Mouse (Mus musculus): ENCODE measurements around the gene Mllt3. TPM values are rescaled to one million over a fixed set of nuclear protein-coding genes. Genes with fewer than 3 reads are reported as not detected.

Mllt3 gene
- total and polyA plus RNA-seq, 2 experiments, result 0.62 to 2.6 TPM

DNA sequence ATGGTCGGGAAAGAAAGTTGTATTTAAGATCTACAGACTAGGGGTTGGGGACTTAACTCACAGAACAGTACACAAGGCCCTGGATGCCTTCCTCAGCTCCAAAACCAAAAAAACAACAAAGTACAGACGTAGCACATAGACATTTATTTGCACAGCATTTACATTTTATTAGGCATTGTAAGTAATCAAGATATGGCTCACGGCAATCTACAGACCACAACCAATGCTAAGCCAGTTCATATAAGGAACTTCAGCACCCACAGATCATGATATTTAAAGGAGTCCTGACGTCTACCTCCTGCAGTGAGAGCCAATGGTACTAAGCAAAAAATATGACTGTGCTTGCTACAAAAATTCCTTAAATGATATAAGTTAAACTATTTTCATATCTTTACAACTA lies 13.5 kb downstream of the Mllt3 start:
- Histone ChIP-seq H3K4me1 (ENCODE audit: control insufficient read depth, insufficient read depth, low read length) (no peaks in the 10 kb centered on the region), H3K4me3 (ENCODE audit: insufficient read depth, low read depth, low read length) (no peak overlapping the region), H3K79me2 (ENCODE audit: control insufficient read depth, insufficient read depth, low read length) (no peaks in the 10 kb centered on the region; the same call in 1 of the 2 replicates), H3K27ac (replicated peaks; ENCODE audit: insufficient read depth, low read depth, low read length) (no peak overlapping the region), H3K36me3 (ENCODE audit: control insufficient read depth, insufficient read depth, low read length) (no peaks in the 10 kb centered on the region), H3K9ac (ENCODE audit: low read depth, low read length) (no peak overlapping the region), H3K27me3 (ENCODE audit: control insufficient read depth, insufficient read depth, low read length) (no peaks in the 10 kb centered on the region)
- no peak for DNase-seq (ENCODE audit: extremely low read depth, low read depth, low spot score)
- TF ChIP-seq CTCF (IDR thresholded peaks at IDR 0.05; ENCODE audit: low read depth, low read length) (no peak), POLR2A (IDR thresholded peaks at IDR 0.05; ENCODE audit: extremely low read depth, insufficient read depth, low read length) (no peak)
- 86% methylated on average over 4 of the region's 4 CpGs for WGBS

DNA sequence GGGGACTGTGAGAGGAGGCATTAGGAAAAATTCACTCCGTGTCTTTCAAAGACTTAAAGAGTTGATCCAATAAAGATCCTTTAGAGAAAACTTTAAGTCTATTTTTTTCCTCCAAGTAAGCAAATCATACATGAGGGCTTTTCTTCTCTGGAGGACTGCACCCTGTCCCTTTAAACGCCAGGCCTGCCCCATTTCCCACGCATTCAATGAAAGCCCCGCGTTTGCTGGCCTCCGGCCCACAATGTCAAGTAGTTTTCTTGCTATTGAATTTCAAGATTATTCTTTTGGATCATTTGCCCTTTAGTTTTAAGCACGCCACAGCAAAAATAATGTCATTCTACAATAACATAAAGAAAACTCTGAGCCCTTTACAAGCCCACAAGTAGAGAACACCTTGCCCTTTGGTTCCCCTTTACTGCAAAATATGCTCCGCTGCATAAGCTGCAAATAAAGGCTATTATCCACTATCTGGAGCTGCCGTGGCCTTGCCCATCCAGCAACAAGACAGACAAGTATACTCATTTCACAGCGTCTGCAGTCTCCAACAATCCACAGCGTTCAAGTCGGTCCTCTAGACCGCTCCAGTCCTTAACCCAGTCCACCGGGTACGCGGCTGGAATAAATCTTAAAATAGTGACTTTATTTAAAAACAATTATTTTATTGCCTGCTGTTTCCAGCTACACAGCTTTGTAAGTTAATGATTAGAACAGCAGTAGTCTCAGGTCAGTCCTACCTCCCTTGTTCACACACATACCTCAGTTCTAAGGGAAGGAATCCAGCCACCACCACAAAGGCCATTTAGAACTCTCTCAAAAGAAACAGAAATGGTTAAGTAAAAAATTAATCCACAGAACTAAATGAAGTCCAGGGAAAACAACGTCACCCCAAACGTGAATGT lies 15.5 kb downstream of the Mllt3 start:
- Histone ChIP-seq H3K27ac (replicated peaks; ENCODE audit: insufficient read depth, low read depth, low read length) (no peak overlapping the region), H3K4me1 (ENCODE audit: control insufficient read depth, insufficient read depth, low read length) (no peaks in the 10 kb centered on the region), H3K79me2 (ENCODE audit: control insufficient read depth, insufficient read depth, low read length) (no peaks in the 10 kb centered on the region; the same call in 1 of the 2 replicates), H3K36me3 (ENCODE audit: control insufficient read depth, insufficient read depth, low read length) (no peaks in the 10 kb centered on the region), H3K9ac (ENCODE audit: low read depth, low read length) (no peak overlapping the region), H3K27me3 (ENCODE audit: control insufficient read depth, insufficient read depth, low read length) (no peaks in the 10 kb centered on the region), H3K4me3 (ENCODE audit: insufficient read depth, low read depth, low read length) (no peak overlapping the region)
- DNase-seq (ENCODE audit: extremely low read depth, low read depth, low spot score), result no peak
- TF ChIP-seq CTCF (IDR thresholded peaks at IDR 0.05; ENCODE audit: low read depth, low read length), result no peak
- no peak for TF ChIP-seq POLR2A (IDR thresholded peaks at IDR 0.05; ENCODE audit: extremely low read depth, insufficient read depth, low read length)
- WGBS, result 82% methylated on average over 18 of the region's 18 CpGs

DNA sequence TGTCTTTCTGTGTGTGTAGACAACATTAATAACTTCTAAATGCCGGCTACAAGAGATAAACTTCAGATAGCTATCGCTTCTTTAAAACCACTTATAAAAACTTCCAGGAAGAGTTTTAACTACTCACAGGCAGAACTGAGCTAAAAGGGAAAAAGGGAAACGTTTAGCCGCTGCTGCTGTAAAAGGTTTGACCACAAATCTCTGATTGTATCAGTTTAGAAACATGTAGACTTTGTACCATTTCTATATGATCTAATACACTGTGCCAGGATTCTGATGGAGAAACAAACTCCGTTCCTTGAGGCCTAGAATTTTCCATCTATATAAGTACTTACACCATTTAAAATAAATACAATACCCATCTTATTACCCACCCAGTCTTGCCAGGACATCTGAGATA lies 17.4 kb downstream of the Mllt3 start:
- TF ChIP-seq CTCF (IDR thresholded peaks at IDR 0.05; ENCODE audit: low read depth, low read length) (no peak), POLR2A (IDR thresholded peaks at IDR 0.05; ENCODE audit: extremely low read depth, insufficient read depth, low read length) (no peak)
- WGBS, result 86% methylated on average over 5 of the region's 5 CpGs
- Histone ChIP-seq H3K79me2 (ENCODE audit: control insufficient read depth, insufficient read depth, low read length) (no peaks in the 10 kb centered on the region; the same call in 1 of the 2 replicates), H3K27ac (replicated peaks; ENCODE audit: insufficient read depth, low read depth, low read length) (no peak overlapping the region), H3K36me3 (ENCODE audit: control insufficient read depth, insufficient read depth, low read length) (no peaks in the 10 kb centered on the region), H3K27me3 (ENCODE audit: control insufficient read depth, insufficient read depth, low read length) (no peaks in the 10 kb centered on the region), H3K4me1 (ENCODE audit: control insufficient read depth, insufficient read depth, low read length) (no peaks in the 10 kb centered on the region), H3K4me3 (ENCODE audit: insufficient read depth, low read depth, low read length) (no peak overlapping the region), H3K9ac (ENCODE audit: low read depth, low read length) (no peak overlapping the region)
- DNase-seq (ENCODE audit: extremely low read depth, low read depth, low spot score), result no peak

DNA sequence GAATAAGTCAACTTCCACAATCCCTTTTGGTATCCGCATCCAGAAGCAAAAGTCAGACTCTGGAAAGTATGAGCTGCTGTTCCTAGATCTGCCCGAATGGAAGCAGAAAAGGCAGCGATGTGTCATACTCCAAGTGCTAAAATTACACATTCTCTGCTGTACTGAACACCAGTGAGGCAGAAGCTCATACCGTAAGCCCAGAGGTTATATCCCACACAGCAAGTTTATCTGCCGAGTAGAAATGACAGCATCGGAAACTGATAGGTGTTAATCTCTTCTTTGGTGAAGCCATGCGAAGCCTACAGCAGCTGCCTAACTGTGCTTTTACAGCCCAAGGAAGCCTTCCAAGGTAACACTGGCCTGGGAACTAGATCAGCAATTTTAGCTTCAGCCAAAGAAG lies 17.9 kb downstream of the Mllt3 start:
- Histone ChIP-seq H3K36me3 (ENCODE audit: control insufficient read depth, insufficient read depth, low read length) (no peaks in the 10 kb centered on the region), H3K79me2 (ENCODE audit: control insufficient read depth, insufficient read depth, low read length) (no peaks in the 10 kb centered on the region; the same call in 1 of the 2 replicates), H3K4me1 (ENCODE audit: control insufficient read depth, insufficient read depth, low read length) (no peaks in the 10 kb centered on the region), H3K9ac (ENCODE audit: low read depth, low read length) (no peak overlapping the region), H3K27ac (replicated peaks; ENCODE audit: insufficient read depth, low read depth, low read length) (no peak overlapping the region), H3K4me3 (ENCODE audit: insufficient read depth, low read depth, low read length) (no peak overlapping the region), H3K27me3 (ENCODE audit: control insufficient read depth, insufficient read depth, low read length) (no peaks in the 10 kb centered on the region)
- DNase-seq (ENCODE audit: extremely low read depth, low read depth, low spot score), result no peak
- no peak for TF ChIP-seq POLR2A (IDR thresholded peaks at IDR 0.05; ENCODE audit: extremely low read depth, insufficient read depth, low read length)
- TF ChIP-seq CTCF (IDR thresholded peaks at IDR 0.05; ENCODE audit: low read depth, low read length), result no peak
- 90% methylated on average over 7 of the region's 7 CpGs for WGBS

DNA sequence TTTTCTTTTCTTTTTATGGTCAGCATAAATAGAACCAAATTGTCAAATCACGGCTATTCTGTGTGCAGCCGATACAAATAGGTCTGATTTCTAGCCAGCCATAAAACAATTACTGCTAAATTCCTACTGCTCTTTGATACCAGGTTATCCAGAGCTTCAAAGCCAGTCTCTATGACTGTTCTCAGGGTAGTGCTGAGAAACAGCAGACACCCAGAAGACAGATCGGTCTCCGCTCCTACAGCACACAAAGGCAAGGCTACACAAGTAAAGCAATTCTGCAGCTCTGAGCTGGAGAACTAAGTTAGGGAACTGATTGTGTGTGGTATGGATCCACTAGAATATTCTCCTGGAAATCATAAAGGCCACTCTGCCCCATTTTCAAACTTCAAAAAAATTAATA lies 20.4 kb downstream of the Mllt3 start:
- Histone ChIP-seq H3K4me3 (ENCODE audit: insufficient read depth, low read depth, low read length) (no peak overlapping the region), H3K27ac (replicated peaks; ENCODE audit: insufficient read depth, low read depth, low read length) (no peak overlapping the region), H3K36me3 (ENCODE audit: control insufficient read depth, insufficient read depth, low read length) (no peaks in the 10 kb centered on the region), H3K79me2 (ENCODE audit: control insufficient read depth, insufficient read depth, low read length) (no peaks in the 10 kb centered on the region; the same call in 1 of the 2 replicates), H3K4me1 (ENCODE audit: control insufficient read depth, insufficient read depth, low read length) (no peaks in the 10 kb centered on the region), H3K9ac (ENCODE audit: low read depth, low read length) (no peak overlapping the region), H3K27me3 (ENCODE audit: control insufficient read depth, insufficient read depth, low read length) (no peaks in the 10 kb centered on the region)
- WGBS, result 92% methylated on average over 4 of the region's 4 CpGs
- DNase-seq (ENCODE audit: extremely low read depth, low read depth, low spot score), result no peak
- no peak for TF ChIP-seq CTCF (IDR thresholded peaks at IDR 0.05; ENCODE audit: low read depth, low read length)
- TF ChIP-seq POLR2A (IDR thresholded peaks at IDR 0.05; ENCODE audit: extremely low read depth, insufficient read depth, low read length), result no peak

Measured in liver, adult 2 months (tissue).